Mouse (Mus musculus): ENCODE measurements around the gene Pcnp. TPM values are rescaled to one million over a fixed set of nuclear protein-coding genes. Genes with fewer than 3 reads are reported as not detected.

Pcnp gene
- total and polyA plus RNA-seq, 3 experiments = 67.4 to 177 (median 154) TPM

- dilution Hi-C loops (cut with MboI; ENCODE audit: extremely low pct_ligation_motif_present, extremely low pct_unique_long_range_greater_than_20kb, low sequenced_read_pairs) = no loop called here
- DNase-seq (ENCODE audit: extremely low read depth) = no peak
- H3K4me3 ChIP-seq (replicated peaks in 1 of 3; ENCODE audit: low read depth in 2 of 3, low read length in 2 of 3, poor library complexity in 1 of 3) = no peak overlapping the region
- TF ChIP-seq EP300 (IDR thresholded peaks at IDR 0.05; ENCODE audit: low read length) (no peak), ZC3H11A (IDR thresholded peaks at IDR 0.05; ENCODE audit: low read depth, low read length) (no peak), RCOR1 (conservative IDR thresholded peaks at IDR 0.05; ENCODE audit: low read depth, low read length) (no peak), ETS1 (conservative IDR thresholded peaks at IDR 0.05; ENCODE audit: low read depth, low read length) (no peak), MXI1 (IDR thresholded peaks at IDR 0.05; ENCODE audit: low read depth, low read length) (no peak)
- peaks cover 2 to 8% of the 10 kb centered on the region in 2 experiments; a peak in 2 of 4 replicates for H3K4me1 ChIP-seq (ENCODE audit: control insufficient read depth in 1 of 2, insufficient read depth in 2 of 2)
- peaks cover 46% of the 10 kb centered on the region for H3K79me2 ChIP-seq (replicated peaks; ENCODE audit: control insufficient read depth, extremely low read depth, insufficient read depth, poor library complexity, severe bottlenecking)
- peaks cover 58 to 69% of the 10 kb centered on the region in 2 experiments for H3K36me3 ChIP-seq (replicated peaks in 1 of 2; ENCODE audit: control insufficient read depth in 1 of 2, insufficient read depth in 1 of 2, low read length in 1 of 2)
- H3K4me2 ChIP-seq (ENCODE audit: insufficient read depth, low read depth, poor library complexity, severe bottlenecking) = no peak overlapping the region
- no peak overlapping the region for H3K9ac ChIP-seq (ENCODE audit: insufficient read depth, low read depth)
- in situ Hi-C loops (cut with MboI; ENCODE audit: low pct_ligation_motif_present, low pct_unique_long_range_greater_than_20kb, low sequenced_read_pairs) = no loop called here
- no peaks in the 10 kb centered on the region for H3K27me3 ChIP-seq (replicated peaks)
- H3K27ac ChIP-seq (ENCODE audit: insufficient read depth, low read depth) = no peak overlapping the region
- no peaks in the 10 kb centered on the region for H3K9me3 ChIP-seq (replicated peaks; ENCODE audit: low read length)
These were observed 9.9 kb downstream of the Pcnp start for GRCm38 (mm10) chr16:56019660-56020059.

- Histone ChIP-seq H3K36me3 (replicated peaks in 1 of 2; ENCODE audit: control insufficient read depth in 1 of 2, insufficient read depth in 1 of 2, low read length in 1 of 2) (peaks cover 37 to 76% of the 10 kb centered on the region in 2 experiments), H3K27me3 (replicated peaks) (no peaks in the 10 kb centered on the region), H3K4me2 (ENCODE audit: insufficient read depth, low read depth, poor library complexity, severe bottlenecking) (no peak overlapping the region), H3K27ac (ENCODE audit: insufficient read depth, low read depth) (no peak overlapping the region), H3K9ac (ENCODE audit: insufficient read depth, low read depth) (no peak overlapping the region), H3K79me2 (replicated peaks; ENCODE audit: control insufficient read depth, extremely low read depth, insufficient read depth, poor library complexity, severe bottlenecking) (peaks cover 5% of the 10 kb centered on the region; the same call in 1 of the 2 replicates), H3K9me3 (replicated peaks; ENCODE audit: low read length) (peaks cover 4% of the 10 kb centered on the region), H3K4me1 (ENCODE audit: control insufficient read depth in 1 of 2, insufficient read depth in 2 of 2) (peaks cover 0 to 3% of the 10 kb centered on the region in 2 experiments; a peak in 2 of 4 replicates), H3K4me3 (replicated peaks in 1 of 3; ENCODE audit: low read depth in 2 of 3, low read length in 2 of 3, poor library complexity in 1 of 3) (no peak overlapping the region)
- no peak for DNase-seq (ENCODE audit: extremely low read depth)
- in situ Hi-C loops (cut with MboI; ENCODE audit: low pct_ligation_motif_present, low pct_unique_long_range_greater_than_20kb, low sequenced_read_pairs) = no loop called here
- dilution Hi-C loops (cut with MboI; ENCODE audit: extremely low pct_ligation_motif_present, extremely low pct_unique_long_range_greater_than_20kb, low sequenced_read_pairs) = no loop called here
- no peak for TF ChIP-seq IRF4 (IDR thresholded peaks at IDR 0.05; ENCODE audit: low read depth, low read length)
- no peak for TF ChIP-seq MEF2A (IDR thresholded peaks at IDR 0.05; ENCODE audit: borderline replicate concordance, low read depth, low read length)
- 0 out of 2 replicates have a peak, but pooled peaks have one; percentile 26 for TF ChIP-seq POLR2A (IDR thresholded peaks at IDR 0.05; ENCODE audit: low read depth, low read length)
- TF ChIP-seq ZMIZ1 (IDR thresholded peaks at IDR 0.05; ENCODE audit: low read depth, low read length) = no peak
- no peak for TF ChIP-seq UBTF (IDR thresholded peaks at IDR 0.05; ENCODE audit: low read depth, low read length)
- no peak for TF ChIP-seq TCF12 (IDR thresholded peaks at IDR 0.05; ENCODE audit: low read depth, low read length)
- TF ChIP-seq USF1 (IDR thresholded peaks at IDR 0.05; ENCODE audit: low read depth, low read length) = no peak
- no peak for TF ChIP-seq KAT2A (IDR thresholded peaks at IDR 0.05; ENCODE audit: insufficient replicate concordance, low read length)
- TF ChIP-seq MAFK (IDR thresholded peaks at IDR 0.05; ENCODE audit: insufficient replicate concordance, low read length) = no peak
- TF ChIP-seq CHD1 (IDR thresholded peaks at IDR 0.05; ENCODE audit: low read depth, low read length) = no peak
- TF ChIP-seq CTCF (conservative IDR thresholded peaks at IDR 0.05 in 1 of 2, IDR thresholded peaks at IDR 0.05 in 1 of 2; ENCODE audit: low read depth in 2 of 2, low read length in 2 of 2) = no peak
- TF ChIP-seq POLR2AphosphoS2 (IDR thresholded peaks at IDR 0.05; ENCODE audit: low read depth, low read length) = peak; percentile 93
- TF ChIP-seq MAX (IDR thresholded peaks at IDR 0.05; ENCODE audit: low read length) = no peak
- TF ChIP-seq SIN3A (IDR thresholded peaks at IDR 0.05; ENCODE audit: low read length) = no peak
- no peak for TF ChIP-seq RAD21 (IDR thresholded peaks at IDR 0.05; ENCODE audit: low read depth, low read length)
- no peak for TF ChIP-seq ELF1 (IDR thresholded peaks at IDR 0.05; ENCODE audit: low read depth, low read length)
These were observed 15.5 kb downstream of the Pcnp start for GRCm38 (mm10) chr16:56014076-56014475.
